Comparison of ENCODE assay signal across 8 mouse cellular contexts in genomic region chr4:149854770-149855169, GRCm38 (mm10).
A peak's percentile ranks its signal among the peaks of the same experiment; 100 is the strongest.
DNase-seq lines count a peak whose midpoint lies in the region; ATAC-seq lines count a peak whose summit lies in the region.

No protein-coding gene starts in this region.

- H3K9me3 ChIP-seq in heart, embryonic 13.5 days: no peaks in the 10 kb centered on the region
- no peaks in the 10 kb centered on the region for H3K9me3 ChIP-seq in hindbrain, embryonic 13.5 days
- H3K9me3 ChIP-seq in midbrain, embryonic 12.5 days: no peaks in the 10 kb centered on the region

- peak overlapping the region; percentile 72 for H3K4me2 ChIP-seq in heart, embryonic 13.5 days
- H3K4me2 ChIP-seq in hindbrain, embryonic 13.5 days: peak overlapping the region; percentile 60
- peak overlapping the region; percentile 56 for H3K4me2 ChIP-seq in midbrain, embryonic 12.5 days (replicated peaks)

- 44% methylated on average over 9 of the region's 9 CpGs for WGBS in heart, embryonic 13.5 days
- WGBS in hindbrain, embryonic 13.5 days: 62% methylated on average over 9 of the region's 9 CpGs
- WGBS in midbrain, embryonic 12.5 days: 63% methylated on average over 9 of the region's 9 CpGs

- no peak for DNase-seq in heart, postnatal 10 days
- no peak for DNase-seq in urinary bladder, adult 18-20 months (ENCODE audit: low spot score in 2 of 2)
- DNase-seq in layer of hippocampus, adult 18-20 months (ENCODE audit: low spot score in 2 of 2): no peak
- no peak for DNase-seq in left cerebral cortex, postnatal 36 days (ENCODE audit: low spot score in 2 of 2)

- H3K4me3 ChIP-seq in heart, embryonic 13.5 days: peak overlapping the region; percentile 41
- H3K4me3 ChIP-seq in brown adipose tissue, adult 24 weeks (ENCODE audit: insufficient read depth, low read depth, low read length): 0 out of 2 replicates have a peak overlapping the region, but pooled peaks have one; percentile 1
- peak overlapping the region; percentile 33 for H3K4me3 ChIP-seq in hindbrain, embryonic 13.5 days
- H3K4me3 ChIP-seq in midbrain, embryonic 12.5 days: peak overlapping the region; percentile 34

- no peaks in the 10 kb centered on the region for H3K27me3 ChIP-seq in heart, embryonic 13.5 days (replicated peaks)
- H3K27me3 ChIP-seq in hindbrain, embryonic 13.5 days: no peaks in the 10 kb centered on the region
- H3K27me3 ChIP-seq in midbrain, embryonic 12.5 days: peaks cover 14% of the 10 kb centered on the region; the same call in 1 of the 2 replicates

- H3K9ac ChIP-seq in heart, embryonic 13.5 days: peak overlapping the region; percentile 72
- peak overlapping the region; percentile 61 for H3K9ac ChIP-seq in hindbrain, embryonic 13.5 days
- H3K9ac ChIP-seq in midbrain, embryonic 12.5 days (replicated peaks): no peak overlapping the region; the same call in 1 of the 2 replicates

- intact Hi-C loops in heart, postnatal 10 days (cut with DNase I): no loop called here
- intact Hi-C loops in left cerebral cortex, postnatal 36 days (cut with DNase I): no loop called here

- no peaks in the 10 kb centered on the region for H3K36me3 ChIP-seq in heart, embryonic 13.5 days
- no peaks in the 10 kb centered on the region for H3K36me3 ChIP-seq in hindbrain, embryonic 13.5 days
- H3K36me3 ChIP-seq in midbrain, embryonic 12.5 days: no peaks in the 10 kb centered on the region

- ATAC-seq in heart, embryonic 13.5 days (ENCODE audit: extremely low read depth, insufficient number of reproducible peaks, low FRiP score, low TSS enrichment): no peak
- ATAC-seq in hindbrain, embryonic 13.5 days (ENCODE audit: low FRiP score): 0 out of 2 replicates have a peak, but pooled peaks have one; percentile 18
- no peak for ATAC-seq in midbrain, embryonic 12.5 days (ENCODE audit: low FRiP score, low read depth)

- H3K27ac ChIP-seq in heart, embryonic 13.5 days (replicated peaks): 0 out of 2 replicates have a peak overlapping the region, but pooled peaks have one; percentile 41
- H3K27ac ChIP-seq in brown adipose tissue, adult 24 weeks (replicated peaks; ENCODE audit: low read depth, low read length): no peak overlapping the region
- H3K27ac ChIP-seq in hindbrain, embryonic 13.5 days: peak overlapping the region; percentile 81
- H3K27ac ChIP-seq in midbrain, embryonic 12.5 days (replicated peaks): no peak overlapping the region

- peaks cover 46% of the 10 kb centered on the region for H3K4me1 ChIP-seq in heart, embryonic 13.5 days
- no peaks in the 10 kb centered on the region for H3K4me1 ChIP-seq in brown adipose tissue, adult 24 weeks (ENCODE audit: control insufficient read depth, insufficient read depth, insufficient read length, low read length)
- H3K4me1 ChIP-seq in hindbrain, embryonic 13.5 days (replicated peaks): peaks cover 42% of the 10 kb centered on the region
- peaks cover 16% of the 10 kb centered on the region for H3K4me1 ChIP-seq in midbrain, embryonic 12.5 days

Comparison
In these comparisons a context has a peak if more than half of its experiments do, and no peak if none do; other contexts are left out.
1. H3K27ac ChIP-seq: peak in heart, embryonic 13.5 days (single experiment) and hindbrain, embryonic 13.5 days (single experiment); none in brown adipose tissue, adult 24 weeks (single experiment) and midbrain, embryonic 12.5 days (single experiment).
2. Peak in every context shown above with its lines, with median percentiles within 50 percentile points of each other: H3K4me2 ChIP-seq and H3K4me3 ChIP-seq.